ENCODE assay signal across 8 mouse cellular contexts in the genomic region with DNA sequence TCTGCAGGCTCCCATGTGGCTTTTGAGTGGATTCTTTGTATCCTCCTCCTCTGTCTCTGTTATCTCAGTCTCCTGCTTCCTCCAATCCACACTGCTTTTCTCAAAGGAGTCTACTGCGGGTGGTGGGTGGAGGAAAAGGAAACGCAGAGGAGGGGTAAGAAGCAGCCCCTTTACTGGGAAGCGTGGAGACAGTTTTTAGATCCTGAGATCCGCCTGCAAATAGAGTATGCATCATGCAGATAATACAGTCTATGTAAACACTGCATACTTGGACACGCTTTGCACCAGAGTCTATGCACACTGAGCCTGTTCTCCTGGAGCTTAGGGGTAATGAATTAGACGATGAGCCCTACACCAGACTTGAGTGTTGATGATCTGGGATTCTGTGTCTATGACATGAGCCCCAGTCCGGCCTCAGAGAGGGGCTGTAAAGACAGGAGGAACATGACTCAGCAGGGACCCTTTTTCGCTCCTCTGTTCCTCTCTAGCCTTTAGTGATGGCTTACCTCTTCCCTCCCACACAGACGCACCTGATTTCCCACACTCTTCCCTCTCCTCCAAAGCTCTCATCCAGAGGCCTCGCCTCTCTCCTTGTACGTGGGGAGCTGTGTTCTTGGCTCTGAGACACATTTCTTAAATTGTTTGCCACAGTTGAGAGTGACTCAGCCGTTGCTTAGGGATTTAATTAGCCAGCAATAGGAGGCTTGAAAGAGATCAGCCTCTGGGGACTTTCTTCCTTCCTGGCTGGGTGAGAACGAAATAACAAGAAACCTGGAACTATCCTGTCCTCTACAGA.
A peak's percentile ranks its signal among the peaks of the same experiment; 100 is the strongest.
DNase-seq lines count a peak whose midpoint lies in the region; ATAC-seq lines count a peak whose summit lies in the region.

No protein-coding gene starts in this region.

- no peaks in the 10 kb centered on the region for H3K36me3 ChIP-seq in kidney, embryonic 16.5 days (ENCODE audit: insufficient read depth, low read length)
- no peaks in the 10 kb centered on the region for H3K36me3 ChIP-seq in kidney, embryonic 14.5 days (ENCODE audit: control insufficient read depth, insufficient read depth, low read length)
- H3K36me3 ChIP-seq in forebrain, embryonic 14.5 days (ENCODE audit: control insufficient read depth, insufficient read depth, low read length), result no peaks in the 10 kb centered on the region
- H3K36me3 ChIP-seq in hindbrain, embryonic 14.5 days (replicated peaks; ENCODE audit: control insufficient read depth, insufficient read depth), result no peaks in the 10 kb centered on the region
- no peaks in the 10 kb centered on the region for H3K36me3 ChIP-seq in limb, embryonic 15.5 days

- no peaks in the 10 kb centered on the region for H3K27me3 ChIP-seq in kidney, embryonic 16.5 days (ENCODE audit: insufficient read depth, low read length)
- no peaks in the 10 kb centered on the region for H3K27me3 ChIP-seq in kidney, embryonic 14.5 days (ENCODE audit: control insufficient read depth, insufficient read depth, low read length)
- no peaks in the 10 kb centered on the region for H3K27me3 ChIP-seq in forebrain, embryonic 14.5 days (replicated peaks; ENCODE audit: control insufficient read depth, insufficient read depth, low read length)
- no peaks in the 10 kb centered on the region for H3K27me3 ChIP-seq in hindbrain, embryonic 14.5 days (ENCODE audit: control insufficient read depth, insufficient read depth, low read length)
- H3K27me3 ChIP-seq in limb, embryonic 15.5 days, result no peaks in the 10 kb centered on the region

- no peak overlapping the region for H3K9ac ChIP-seq in kidney, embryonic 16.5 days (replicated peaks; ENCODE audit: low read length)
- H3K9ac ChIP-seq in kidney, embryonic 14.5 days (ENCODE audit: low read depth, low read length), result no peak overlapping the region
- H3K9ac ChIP-seq in forebrain, embryonic 14.5 days (ENCODE audit: low read length), result no peak overlapping the region
- no peak overlapping the region for H3K9ac ChIP-seq in hindbrain, embryonic 14.5 days
- no peak overlapping the region for H3K9ac ChIP-seq in limb, embryonic 15.5 days

- peaks cover 7% of the 10 kb centered on the region; the same call in 1 of the 2 replicates for H3K4me1 ChIP-seq in kidney, embryonic 16.5 days (ENCODE audit: insufficient read depth, low read length)
- H3K4me1 ChIP-seq in kidney, embryonic 14.5 days (ENCODE audit: control insufficient read depth, insufficient read depth, low read length), result peaks cover 6% of the 10 kb centered on the region; the same call in 1 of the 2 replicates
- peaks cover 5% of the 10 kb centered on the region for H3K4me1 ChIP-seq in forebrain, embryonic 14.5 days (ENCODE audit: control insufficient read depth, insufficient read depth, low read length)
- peaks cover 14% of the 10 kb centered on the region for H3K4me1 ChIP-seq in hindbrain, embryonic 14.5 days (replicated peaks; ENCODE audit: control insufficient read depth, insufficient read depth, low read length)
- peaks cover 9% of the 10 kb centered on the region for H3K4me1 ChIP-seq in limb, embryonic 15.5 days

- no peak overlapping the region for H3K4me2 ChIP-seq in kidney, embryonic 16.5 days (replicated peaks; ENCODE audit: low read depth, low read length)
- H3K4me2 ChIP-seq in kidney, embryonic 14.5 days (replicated peaks; ENCODE audit: low read depth, low read length), result no peak overlapping the region
- no peak overlapping the region for H3K4me2 ChIP-seq in forebrain, embryonic 14.5 days (ENCODE audit: low read length)
- H3K4me2 ChIP-seq in hindbrain, embryonic 14.5 days (replicated peaks), result no peak overlapping the region; the same call in 1 of the 2 replicates
- H3K4me2 ChIP-seq in limb, embryonic 15.5 days, result no peak overlapping the region

- 29% methylated on average over 13 of the region's 13 CpGs for WGBS in kidney, embryonic 16.5 days
- WGBS in kidney, embryonic 14.5 days, result 34% methylated on average over 13 of the region's 13 CpGs
- 29% methylated on average over 13 of the region's 13 CpGs for WGBS in forebrain, embryonic 14.5 days
- WGBS in hindbrain, embryonic 14.5 days, result 32% methylated on average over 13 of the region's 13 CpGs
- WGBS in limb, embryonic 15.5 days, result 30% methylated on average over 13 of the region's 13 CpGs

- DNase-seq in forebrain, embryonic 14.5 days (ENCODE audit: low spot score), result peak; percentile 76
- peak; percentile 55 for DNase-seq in hindbrain, embryonic 14.5 days (ENCODE audit: low spot score)
- DNase-seq in right cerebral cortex, postnatal 14 days, result peak; percentile 22
- no peak for DNase-seq in cerebellum, adult 11 months
- no peak for DNase-seq in retina, postnatal 1 day

- no peaks in the 10 kb centered on the region for H3K9me3 ChIP-seq in kidney, embryonic 16.5 days (ENCODE audit: low read length)
- H3K9me3 ChIP-seq in kidney, embryonic 14.5 days (ENCODE audit: control insufficient read depth, low read length), result no peaks in the 10 kb centered on the region
- H3K9me3 ChIP-seq in forebrain, embryonic 14.5 days (replicated peaks; ENCODE audit: control insufficient read depth, low read length), result no peaks in the 10 kb centered on the region
- H3K9me3 ChIP-seq in hindbrain, embryonic 14.5 days (ENCODE audit: control insufficient read depth, low read length), result no peaks in the 10 kb centered on the region
- H3K9me3 ChIP-seq in limb, embryonic 15.5 days, result no peaks in the 10 kb centered on the region

- no peak overlapping the region for H3K4me3 ChIP-seq in kidney, embryonic 16.5 days (ENCODE audit: low read length)
- no peak overlapping the region for H3K4me3 ChIP-seq in kidney, embryonic 14.5 days (ENCODE audit: low read length)
- H3K4me3 ChIP-seq in forebrain, embryonic 14.5 days (ENCODE audit: low read depth, low read length), result no peak overlapping the region
- H3K4me3 ChIP-seq in hindbrain, embryonic 14.5 days (replicated peaks; ENCODE audit: low read length), result no peak overlapping the region
- H3K4me3 ChIP-seq in limb, embryonic 15.5 days, result no peak overlapping the region

- peak; percentile 31; the same call in 1 of the 2 replicates for ATAC-seq in kidney, embryonic 16.5 days (ENCODE audit: low FRiP score, low TSS enrichment)
- ATAC-seq in kidney, embryonic 14.5 days (ENCODE audit: low FRiP score, low TSS enrichment), result no peak
- ATAC-seq in forebrain, embryonic 14.5 days, result peak; percentile 44; the same call in 1 of the 2 replicates
- peak; percentile 60 for ATAC-seq in hindbrain, embryonic 14.5 days (ENCODE audit: low FRiP score)
- 0 out of 2 replicates have a peak, but pooled peaks have one; percentile 35 for ATAC-seq in limb, embryonic 15.5 days (ENCODE audit: insufficient number of reproducible peaks, low FRiP score, low TSS enrichment, low read depth)

- peak overlapping the region; percentile 45; the same call in 1 of the 2 replicates for H3K27ac ChIP-seq in kidney, embryonic 16.5 days (ENCODE audit: low read length)
- no peak overlapping the region; the same call in 1 of the 2 replicates for H3K27ac ChIP-seq in kidney, embryonic 14.5 days (ENCODE audit: low read depth, low read length)
- no peak overlapping the region; the same call in 1 of the 2 replicates for H3K27ac ChIP-seq in forebrain, embryonic 14.5 days (ENCODE audit: low read depth, low read length)
- H3K27ac ChIP-seq in hindbrain, embryonic 14.5 days, result peak overlapping the region; percentile 48; the same call in 1 of the 2 replicates
- H3K27ac ChIP-seq in limb, embryonic 15.5 days, result peak overlapping the region; percentile 18; the same call in 1 of the 2 replicates

Comparison
In these comparisons a context has a peak if more than half of its experiments do, and no peak if none do; other contexts are left out.
1. H3K27ac ChIP-seq: peak in kidney, embryonic 16.5 days (single experiment), hindbrain, embryonic 14.5 days (single experiment) and limb, embryonic 15.5 days (single experiment); none in kidney, embryonic 14.5 days (single experiment) and forebrain, embryonic 14.5 days (single experiment).
2. DNase-seq: peak in forebrain, embryonic 14.5 days (single experiment), hindbrain, embryonic 14.5 days (single experiment) and right cerebral cortex, postnatal 14 days (single experiment); none in cerebellum, adult 11 months (single experiment) and retina, postnatal 1 day (single experiment).